In the genomic region with DNA sequence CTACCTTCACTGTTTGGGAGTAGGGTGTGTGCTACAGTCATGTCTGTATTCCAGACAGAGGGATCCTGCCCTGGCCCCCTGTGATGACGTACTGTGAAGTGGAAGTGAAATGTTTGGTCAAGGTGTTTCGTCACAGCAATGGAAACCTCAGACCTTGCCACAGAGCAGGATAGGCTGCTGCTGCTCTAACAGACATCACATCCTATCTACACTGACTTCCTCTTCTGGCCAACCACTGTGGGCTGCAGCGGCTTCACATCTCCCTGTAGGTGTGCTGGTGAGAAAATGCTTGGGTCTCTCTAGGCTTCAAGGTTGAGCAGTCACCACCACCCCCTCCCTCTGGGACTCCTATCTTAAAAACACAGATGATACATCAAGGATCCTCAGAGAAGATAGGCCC, we compare ENCODE assay signal across 10 mouse cellular contexts. TPM values are rescaled to one million over a fixed set of nuclear protein-coding genes. Genes with fewer than 3 reads are reported as not detected.
DNase-seq lines count a peak whose midpoint lies in the region; ATAC-seq and TF ChIP-seq lines count a peak whose summit lies in the region.
"Had no signal": no experiment of that assay in that cellular context is flagged by ENCODE, and none has a peak within 500 bp of the region (broad histone marks: within the 10 kb centered on the region; RNA-seq: fewer than 3 reads in every experiment).

No protein-coding gene starts in this region.

- peak; percentile 86 to 94 for ATAC-seq in hematopoietic stem cell, adult 5-6 weeks (replicated peaks in 1 of 2; ENCODE audit: insufficient read depth in 1 of 2, low FRiP score in 2 of 2, low TSS enrichment in 1 of 2, low read depth in 1 of 2, poor library complexity in 2 of 2, severe bottlenecking in 2 of 2)
- ATAC-seq in midbrain, embryonic 15.5 days (replicated peaks): no peak
- ATAC-seq in hindbrain, embryonic 12.5 days (ENCODE audit: low FRiP score): no peak

- H3K4me1 ChIP-seq in midbrain, embryonic 15.5 days: peaks cover 11% of the 10 kb centered on the region
- peaks cover 22% of the 10 kb centered on the region for H3K4me1 ChIP-seq in hindbrain, embryonic 12.5 days

- H3K4me2 ChIP-seq in midbrain, embryonic 15.5 days: no peak overlapping the region
- no peak overlapping the region for H3K4me2 ChIP-seq in hindbrain, embryonic 12.5 days (replicated peaks)

- H3K9me3 ChIP-seq in midbrain, embryonic 15.5 days: no peaks in the 10 kb centered on the region
- no peaks in the 10 kb centered on the region for H3K9me3 ChIP-seq in hindbrain, embryonic 12.5 days (replicated peaks)

- peak overlapping the region; percentile 83; the same call in 1 of the 2 replicates for H3K27ac ChIP-seq in gastrocnemius, adult 2 months
- no peak overlapping the region for H3K27ac ChIP-seq in midbrain, embryonic 15.5 days
- no peak overlapping the region for H3K27ac ChIP-seq in hindbrain, embryonic 12.5 days
- H3K27ac ChIP-seq: macrophage had no signal

- intact Hi-C loops in gastrocnemius, adult 2 months (cut with DNase I): no loop called here
- intact Hi-C loops in gastrocnemius, postnatal 14 days (cut with DNase I; ENCODE audit: low total_unique reads): no loop called here

- no peak overlapping the region for H3K9ac ChIP-seq in midbrain, embryonic 15.5 days
- H3K9ac ChIP-seq in hindbrain, embryonic 12.5 days: no peak overlapping the region

- no peak overlapping the region for H3K4me3 ChIP-seq in gastrocnemius, adult 2 months
- no peak overlapping the region for H3K4me3 ChIP-seq in midbrain, embryonic 15.5 days
- H3K4me3 ChIP-seq in hindbrain, embryonic 12.5 days: no peak overlapping the region

- WGBS in midbrain, embryonic 15.5 days: 88% methylated on average over 3 of the region's 3 CpGs
- 88% methylated on average over 3 of the region's 3 CpGs for WGBS in hindbrain, embryonic 12.5 days

- H3K27me3 ChIP-seq in midbrain, embryonic 15.5 days (replicated peaks): no peaks in the 10 kb centered on the region
- no peaks in the 10 kb centered on the region for H3K27me3 ChIP-seq in hindbrain, embryonic 12.5 days

- DNase-seq in gastrocnemius, adult 2 months: no peak
- no peak for DNase-seq in gastrocnemius, postnatal 10 days
- peak; percentile 75 for DNase-seq in CD4-positive helper T cell, adult 2 months (ENCODE audit: low read depth, low spot score)
- DNase-seq in natural killer cell, adult 2 months (ENCODE audit: low spot score in 2 of 2): peak; percentile 79 to 83
- no peak for DNase-seq in gastrocnemius, postnatal 14 days
- DNase-seq: kidney, postnatal 4 days had no signal

- no peak for TF ChIP-seq CTCF in gastrocnemius, adult 2 months (IDR thresholded peaks at IDR 0.05)

- H3K36me3 ChIP-seq in midbrain, embryonic 15.5 days (replicated peaks): no peaks in the 10 kb centered on the region
- no peaks in the 10 kb centered on the region for H3K36me3 ChIP-seq in hindbrain, embryonic 12.5 days

RNA-seq across cellular contexts. Expression of a gene that starts 29.2 kb away (rescaled TPM):
- total RNA-seq in gastrocnemius, adult 2 months (2021): 1 to 10 TPM; 5.5 to 7.2 TPM
- total RNA-seq in gastrocnemius, postnatal 10 days (2021): 10 to 100 TPM; 17.6 to 26.2 TPM
- 16.5 and 20.1 TPM in 2 replicates for total RNA-seq in hematopoietic stem cell, adult 5-6 weeks (2017)
- 9.1 and 10.0 TPM in 2 replicates for polyA plus RNA-seq in midbrain, embryonic 15.5 days (2015; fragmentation: Nextera tagmentation; extraction: Ambion mirVana)
- total RNA-seq in gastrocnemius, postnatal 14 days (2021): 10 to 100 TPM; 13.3 to 13.6 TPM
- polyA plus RNA-seq in hindbrain, embryonic 12.5 days (2016; fragmentation: Nextera tagmentation; extraction: Ambion mirVana): 19.7 and 23.4 TPM in 2 replicates

RNA-seq across cellular contexts. Expression of a gene that starts 45.4 kb away (rescaled TPM):
- not detected for total RNA-seq in gastrocnemius, adult 2 months (2021)
- total RNA-seq in gastrocnemius, postnatal 10 days (2021): not detected
- total RNA-seq in hematopoietic stem cell, adult 5-6 weeks (2017): 0.05 TPM in 1 of 2 replicates, not detected in the other
- polyA plus RNA-seq in midbrain, embryonic 15.5 days (2015; fragmentation: Nextera tagmentation; extraction: Ambion mirVana): 0.62 and 0.75 TPM in 2 replicates
- total RNA-seq in gastrocnemius, postnatal 14 days (2021): not detected
- polyA plus RNA-seq in hindbrain, embryonic 12.5 days (2016; fragmentation: Nextera tagmentation; extraction: Ambion mirVana): 0.10 and 0.22 TPM in 2 replicates
- polyA plus RNA-seq: macrophage had no signal

RNA-seq across cellular contexts. Expression of a gene that starts 46.2 kb away (rescaled TPM):
- 10 to 100 TPM; 24.8 to 27.0 TPM for total RNA-seq in gastrocnemius, adult 2 months (2021)
- 10 to 100 TPM; 23.3 to 28.8 TPM for total RNA-seq in gastrocnemius, postnatal 10 days (2021)
- 16.4 and 22.0 TPM in 2 replicates for total RNA-seq in hematopoietic stem cell, adult 5-6 weeks (2017)
- 129 and 132 TPM in 2 replicates for polyA plus RNA-seq in midbrain, embryonic 15.5 days (2015; fragmentation: Nextera tagmentation; extraction: Ambion mirVana)
- 10 to 100 TPM; 18.4 to 20.8 TPM for total RNA-seq in gastrocnemius, postnatal 14 days (2021)
- polyA plus RNA-seq in hindbrain, embryonic 12.5 days (2016; fragmentation: Nextera tagmentation; extraction: Ambion mirVana): 82.3 and 83.3 TPM in 2 replicates

RNA-seq across cellular contexts. Expression of a gene that starts 51.6 kb away (rescaled TPM):
- 100 to 1,000 TPM; 181 to 184 TPM for total RNA-seq in gastrocnemius, adult 2 months (2021)
- 100 to 1,000 TPM; 189 to 194 TPM for total RNA-seq in gastrocnemius, postnatal 10 days (2021)
- 120 and 133 TPM in 2 replicates for total RNA-seq in hematopoietic stem cell, adult 5-6 weeks (2017)
- 276 and 282 TPM in 2 replicates for polyA plus RNA-seq in midbrain, embryonic 15.5 days (2015; fragmentation: Nextera tagmentation; extraction: Ambion mirVana)
- 100 to 1,000 TPM; 167 to 170 TPM for total RNA-seq in gastrocnemius, postnatal 14 days (2021)
- polyA plus RNA-seq in hindbrain, embryonic 12.5 days (2016; fragmentation: Nextera tagmentation; extraction: Ambion mirVana): 271 and 274 TPM in 2 replicates

Comparison
In these comparisons a context has a peak if more than half of its experiments do, and no peak if none do; other contexts are left out.
1. DNase-seq: peak in CD4-positive helper T cell, adult 2 months (single experiment) and natural killer cell, adult 2 months (2 of 2); none in gastrocnemius, adult 2 months (single experiment), gastrocnemius, postnatal 10 days (single experiment) and gastrocnemius, postnatal 14 days (single experiment).
2. ATAC-seq: peak in hematopoietic stem cell, adult 5-6 weeks (2 of 2); none in midbrain, embryonic 15.5 days (single experiment) and hindbrain, embryonic 12.5 days (single experiment).